8 mouse cellular contexts compared by ENCODE assay signal in the genomic region with DNA sequence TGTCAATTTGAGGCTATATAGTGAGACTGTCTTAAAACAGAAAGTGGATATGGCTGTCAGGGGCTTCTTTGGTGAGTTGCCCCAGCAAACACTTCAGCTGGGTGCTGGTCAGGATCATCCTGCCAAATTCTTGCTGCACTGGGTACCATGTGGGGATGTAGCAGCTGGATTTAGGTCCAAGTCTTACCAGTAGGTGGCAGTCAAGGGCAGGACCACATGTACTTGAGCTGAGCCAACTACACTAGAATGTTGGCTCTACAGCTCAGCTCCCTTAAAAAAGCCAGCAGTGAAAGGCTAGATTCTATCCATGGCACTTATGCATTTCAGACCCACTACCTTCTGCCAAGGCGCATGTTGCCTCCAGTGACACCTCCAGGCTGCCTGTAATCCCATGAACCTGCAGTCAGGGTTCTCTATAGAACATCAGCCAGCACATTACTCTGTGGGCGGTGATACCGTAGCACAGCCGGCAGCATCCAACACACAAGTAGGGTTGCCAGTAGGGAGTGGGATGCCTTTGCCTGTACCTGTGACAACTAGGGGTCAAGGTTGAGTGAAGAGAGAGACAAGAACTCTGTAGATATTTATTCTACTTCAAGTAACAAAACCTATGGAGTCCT. TPM values are rescaled to one million over a fixed set of nuclear protein-coding genes. Genes with fewer than 3 reads are reported as not detected.
DNase-seq lines count a peak whose midpoint lies in the region; ATAC-seq lines count a peak whose summit lies in the region.

No protein-coding gene starts in this region.

- no peaks in the 10 kb centered on the region for H3K9me3 ChIP-seq in forebrain, embryonic 14.5 days (replicated peaks; ENCODE audit: control insufficient read depth, low read length)

- no peak overlapping the region for H3K9ac ChIP-seq in forebrain, embryonic 14.5 days (ENCODE audit: low read length)

- peak; percentile 82 for DNase-seq in MN1 (ENCODE audit: low spot score)
- peak; percentile 68 for DNase-seq in c-Kit-positive CD71-negative TER-119-negative erythroid progenitor cells, embryonic 14.5 days (ENCODE audit: low read depth)
- DNase-seq in forebrain, embryonic 14.5 days (ENCODE audit: low spot score) = peak; percentile 84
- peak; percentile 66 to 81 for DNase-seq in layer of hippocampus, postnatal 14 days (ENCODE audit: low spot score in 2 of 2)
- DNase-seq in lung, postnatal 14 days = peak; percentile 78
- peak; percentile 71 for DNase-seq in retina, postnatal 7 days (ENCODE audit: low read depth, low spot score)
- DNase-seq in urinary bladder, postnatal 36 days (ENCODE audit: low spot score in 2 of 2) = peak; percentile 39 to 59

- H3K27me3 ChIP-seq in forebrain, embryonic 14.5 days (replicated peaks; ENCODE audit: control insufficient read depth, insufficient read depth, low read length) = no peaks in the 10 kb centered on the region

- no peak overlapping the region for H3K4me3 ChIP-seq in forebrain, embryonic 14.5 days (ENCODE audit: low read depth, low read length)

- H3K4me1 ChIP-seq in forebrain, embryonic 14.5 days (ENCODE audit: control insufficient read depth, insufficient read depth, low read length) = no peaks in the 10 kb centered on the region

- H3K27ac ChIP-seq in forebrain, embryonic 14.5 days (ENCODE audit: low read depth, low read length) = no peak overlapping the region

- ATAC-seq in forebrain, embryonic 14.5 days = peak; percentile 68
- peak; percentile 78 to 81 for ATAC-seq in hematopoietic stem cell, adult 5-6 weeks (replicated peaks in 1 of 2; ENCODE audit: insufficient read depth in 1 of 2, low FRiP score in 2 of 2, low TSS enrichment in 1 of 2, low read depth in 1 of 2, poor library complexity in 2 of 2, severe bottlenecking in 2 of 2)

- WGBS in forebrain, embryonic 14.5 days = 77% methylated on average over 4 of the region's 4 CpGs

- peaks cover 22% of the 10 kb centered on the region for H3K36me3 ChIP-seq in forebrain, embryonic 14.5 days (ENCODE audit: control insufficient read depth, insufficient read depth, low read length)

- no peak overlapping the region for H3K4me2 ChIP-seq in forebrain, embryonic 14.5 days (ENCODE audit: low read length)

RNA-seq across cellular contexts. Expression of gene Tcfl5, which starts 15.0 kb away (rescaled TPM):
- 0.15 and 0.35 TPM in 2 replicates for polyA plus RNA-seq in forebrain, embryonic 14.5 days (2014; fragmentation: Nextera tagmentation; extraction: Ambion mirVana)
- total RNA-seq in hematopoietic stem cell, adult 5-6 weeks (2017) = not detected in 2 replicates
- 1 to 10 TPM; 1.2 to 2.0 TPM for total RNA-seq in layer of hippocampus, postnatal 14 days (2021)

RNA-seq across cellular contexts. Expression of gene Dido1, which starts 52.3 kb away (rescaled TPM):
- polyA plus RNA-seq in forebrain, embryonic 14.5 days (2014; fragmentation: Nextera tagmentation; extraction: Ambion mirVana) = 21.0 and 30.8 TPM in 2 replicates
- total RNA-seq in hematopoietic stem cell, adult 5-6 weeks (2017) = 86.0 and 95.8 TPM in 2 replicates
- total RNA-seq in layer of hippocampus, postnatal 14 days (2021) = 10 to 100 TPM; 54.2 to 56.9 TPM

RNA-seq across cellular contexts. Expression of gene Gid8, which starts 52.4 kb away (rescaled TPM):
- polyA plus RNA-seq in forebrain, embryonic 14.5 days (2014; fragmentation: Nextera tagmentation; extraction: Ambion mirVana) = 56.3 and 60.4 TPM in 2 replicates
- 52.2 and 78.0 TPM in 2 replicates for total RNA-seq in hematopoietic stem cell, adult 5-6 weeks (2017)
- 10 to 100 TPM; 60.5 to 62.0 TPM for total RNA-seq in layer of hippocampus, postnatal 14 days (2021)

RNA-seq across cellular contexts. Expression of gene Col9a3, which starts 59.9 kb away (rescaled TPM):
- polyA plus RNA-seq in forebrain, embryonic 14.5 days (2014; fragmentation: Nextera tagmentation; extraction: Ambion mirVana) = 25.1 and 28.6 TPM in 2 replicates
- 1.8 and 2.0 TPM in 2 replicates for total RNA-seq in hematopoietic stem cell, adult 5-6 weeks (2017)
- total RNA-seq in layer of hippocampus, postnatal 14 days (2021) = 10 to 100 TPM; 33.3 to 56.0 TPM
